Mouse (Mus musculus) liver, embryonic 12.5 days (tissue): Measurements from ENCODE around the gene Fam160a1. TPM values are rescaled to one million over a fixed set of nuclear protein-coding genes. Genes with fewer than 3 reads are reported as not detected.

Experiments
- ATAC-seq: fragments of 200-750 bp; cut with Nextera tagmentation; 2 replicates; pipeline ENCODE4 v1.8.0; 2017; ENCODE audit warnings: moderate number of reproducible peaks, mild to moderate bottlenecking, moderate library complexity
- H3K27ac ChIP-seq: fragments of 300-500 bp; sonication (generic); 2 replicates; pipeline ENCODE4 v1.5.1; 2016; ENCODE audit warnings: mild to moderate bottlenecking
- H3K27me3 ChIP-seq: fragments of 300-500 bp; sonication (generic); replicated peaks from 2 replicates; pipeline ENCODE4 v1.6.1; 2016; ENCODE audit warnings: mild to moderate bottlenecking, moderate library complexity
- H3K36me3 ChIP-seq: fragments of 300-500 bp; sonication (generic); 2 replicates; pipeline ENCODE4 v1.6.1; 2016; ENCODE audit warnings: mild to moderate bottlenecking, moderate library complexity
- H3K4me1 ChIP-seq: fragments of 300-500 bp; sonication (generic); 2 replicates; pipeline ENCODE4 v1.6.1; 2016
- H3K4me2 ChIP-seq: fragments of 300-500 bp; sonication (generic); 2 replicates; pipeline ENCODE4 v1.6.1; 2016; ENCODE audit warnings: mild to moderate bottlenecking, moderate library complexity
- H3K4me3 ChIP-seq: fragments of 300-500 bp; sonication (generic); 2 replicates; pipeline ENCODE4 v1.5.1; 2016; ENCODE audit warnings: mild to moderate bottlenecking, moderate library complexity
- H3K9ac ChIP-seq: fragments of 300-500 bp; sonication (generic); 2 replicates; pipeline ENCODE4 v1.6.1; 2016; ENCODE audit warnings: mild to moderate bottlenecking, moderate library complexity
- H3K9me3 ChIP-seq: fragments of 300-500 bp; sonication (generic); replicated peaks from 2 replicates; pipeline ENCODE4 v1.6.1; 2016; ENCODE audit warnings: mild to moderate bottlenecking, moderate library complexity
- WGBS: fragments of 180-500 bp; shearing (Covaris S2); methylation state at CpG from one replicate; pipeline ENCODE4 v1.1.7; 2016; ENCODE audit not compliant: insufficient replicate concordance; 5-methylcytosine and 5-hydroxymethylcytosine counted together
- polyA plus RNA-seq: library from polyadenylated mRNA; unstranded; fragments of >200 nt; fragmentation: Nextera tagmentation; extraction: Ambion mirVana; gene quantifications from 2 replicates; pipeline ENCODE4 v1.2.1, GENCODE M21; 2016

Fam160a1 gene
- polyA plus RNA-seq, 1 experiment from 2014 or later: 0.44 TPM

GRCm38 (mm10) chr3:85776126-85776525 is 41.0 kb downstream of the Fam160a1 start:
- Histone ChIP-seq H3K4me1 (no peaks in the 10 kb centered on the region), H3K4me3 (no peak overlapping the region), H3K27ac (no peak overlapping the region), H3K36me3 (no peaks in the 10 kb centered on the region), H3K4me2 (no peak overlapping the region), H3K9ac (no peak overlapping the region), H3K9me3 (no peaks in the 10 kb centered on the region), H3K27me3 (no peaks in the 10 kb centered on the region; the same call in 1 of the 2 replicates)
- WGBS: 81% methylated on average over 6 of the region's 6 CpGs
- no peak for ATAC-seq

GRCm38 (mm10) chr3:85773886-85774285 is 43.2 kb downstream of the Fam160a1 start:
- 46% methylated on average over 4 of the region's 4 CpGs for WGBS
- no peak overlapping the region for H3K9ac ChIP-seq
- no peak overlapping the region for H3K27ac ChIP-seq
- ATAC-seq: no peak
- no peaks in the 10 kb centered on the region for H3K36me3 ChIP-seq
- no peaks in the 10 kb centered on the region for H3K9me3 ChIP-seq
- H3K4me3 ChIP-seq: no peak overlapping the region
- H3K27me3 ChIP-seq: no peaks in the 10 kb centered on the region; the same call in 1 of the 2 replicates
- H3K4me2 ChIP-seq: no peak overlapping the region
- no peaks in the 10 kb centered on the region for H3K4me1 ChIP-seq

GRCm38 (mm10) chr3:85773425-85773824 is 43.7 kb downstream of the Fam160a1 start:
- no peaks in the 10 kb centered on the region; the same call in 1 of the 2 replicates for H3K27me3 ChIP-seq
- 35% methylated on average over 3 of the region's 3 CpGs for WGBS

GRCm38 (mm10) chr3:85764937-85765337 is 52.2 kb downstream of the Fam160a1 start:
- 68% methylated on average over 7 of the region's 7 CpGs for WGBS
- Histone ChIP-seq H3K4me1 (no peaks in the 10 kb centered on the region), H3K9ac (no peak overlapping the region), H3K4me2 (no peak overlapping the region), H3K27me3 (0 out of 2 replicates have a peak, but pooled peaks cover 4% of the 10 kb centered on the region), H3K27ac (no peak overlapping the region), H3K36me3 (no peaks in the 10 kb centered on the region), H3K9me3 (no peaks in the 10 kb centered on the region), H3K4me3 (no peak overlapping the region)
- ATAC-seq: no peak

More at GRCm38 (mm10) chr3:85773425-85773824, 43.7 kb downstream of the Fam160a1 start:
- Histone ChIP-seq H3K9ac (no peak overlapping the region), H3K4me1 (no peaks in the 10 kb centered on the region), H3K4me3 (no peak overlapping the region), H3K4me2 (no peak overlapping the region), H3K36me3 (no peaks in the 10 kb centered on the region), H3K9me3 (no peaks in the 10 kb centered on the region), H3K27ac (no peak overlapping the region)
- no peak for ATAC-seq

- WGBS: 70% methylated on average over 18 of the region's 18 CpGs
- no peaks in the 10 kb centered on the region for H3K36me3 ChIP-seq
- no peak overlapping the region for H3K27ac ChIP-seq
- no peak overlapping the region for H3K9ac ChIP-seq
- H3K4me2 ChIP-seq: no peak overlapping the region
- H3K4me1 ChIP-seq: no peaks in the 10 kb centered on the region
- no peak for ATAC-seq
- H3K27me3 ChIP-seq: 0 out of 2 replicates have a peak, but pooled peaks cover 4% of the 10 kb centered on the region
- H3K4me3 ChIP-seq: no peak overlapping the region
- no peaks in the 10 kb centered on the region for H3K9me3 ChIP-seq
These were observed 52.9 kb downstream of the Fam160a1 start for GRCm38 (mm10) chr3:85764008-85764834.

GRCm38 (mm10) chr3:85757944-85758343 is 59.1 kb downstream of the Fam160a1 start:
- no peak overlapping the region for H3K9ac ChIP-seq
- no peak overlapping the region for H3K4me3 ChIP-seq
- ATAC-seq: no peak
- H3K4me1 ChIP-seq: no peaks in the 10 kb centered on the region
- no peaks in the 10 kb centered on the region; the same call in 1 of the 2 replicates for H3K27me3 ChIP-seq
- WGBS: 41% methylated on average over 2 of the region's 2 CpGs
- no peaks in the 10 kb centered on the region for H3K9me3 ChIP-seq
- no peak overlapping the region for H3K27ac ChIP-seq
- no peak overlapping the region for H3K4me2 ChIP-seq
- H3K36me3 ChIP-seq: no peaks in the 10 kb centered on the region

GRCm38 (mm10) chr3:85757435-85757834 is 59.7 kb downstream of the Fam160a1 start:
- Histone ChIP-seq H3K9me3 (no peaks in the 10 kb centered on the region), H3K4me2 (no peak overlapping the region), H3K9ac (no peak overlapping the region), H3K4me1 (no peaks in the 10 kb centered on the region), H3K4me3 (no peak overlapping the region), H3K27ac (no peak overlapping the region), H3K36me3 (no peaks in the 10 kb centered on the region), H3K27me3 (no peaks in the 10 kb centered on the region; the same call in 1 of the 2 replicates)
- WGBS: 76% methylated on average over 4 of the region's 4 CpGs
- no peak for ATAC-seq

GRCm38 (mm10) chr3:85749348-85749747 is 67.7 kb downstream of the Fam160a1 start:
- H3K9me3 ChIP-seq: no peaks in the 10 kb centered on the region
- no peak overlapping the region for H3K4me3 ChIP-seq
- no peak overlapping the region for H3K27ac ChIP-seq
- H3K9ac ChIP-seq: no peak overlapping the region
- peaks cover 7% of the 10 kb centered on the region; the same call in 1 of the 2 replicates for H3K27me3 ChIP-seq
- WGBS: 29% methylated on average over 4 of the region's 4 CpGs
- H3K36me3 ChIP-seq: no peaks in the 10 kb centered on the region
- H3K4me1 ChIP-seq: no peaks in the 10 kb centered on the region; the same call in 1 of the 2 replicates
- ATAC-seq: no peak
- H3K4me2 ChIP-seq: no peak overlapping the region

GRCm38 (mm10) chr3:85748863-85749262 is 68.2 kb downstream of the Fam160a1 start:
- ATAC-seq: no peak
- 28% methylated on average over 4 of the region's 4 CpGs for WGBS

GRCm38 (mm10) chr3:85746116-85746515 is 71.0 kb downstream of the Fam160a1 start:
- Histone ChIP-seq H3K4me3 (no peak overlapping the region), H3K9me3 (no peaks in the 10 kb centered on the region), H3K36me3 (no peaks in the 10 kb centered on the region), H3K4me1 (peaks cover 6% of the 10 kb centered on the region; the same call in 1 of the 2 replicates), H3K9ac (no peak overlapping the region), H3K27ac (no peak overlapping the region), H3K27me3 (peaks cover 7% of the 10 kb centered on the region; the same call in 1 of the 2 replicates), H3K4me2 (no peak overlapping the region)
- 57% methylated on average over 4 of the region's 4 CpGs for WGBS
- no peak for ATAC-seq

More at GRCm38 (mm10) chr3:85748863-85749262, 68.2 kb downstream of the Fam160a1 start:
- Histone ChIP-seq H3K36me3 (no peaks in the 10 kb centered on the region), H3K27me3 (peaks cover 7% of the 10 kb centered on the region; the same call in 1 of the 2 replicates), H3K9me3 (no peaks in the 10 kb centered on the region), H3K4me3 (no peak overlapping the region), H3K9ac (no peak overlapping the region), H3K4me1 (no peaks in the 10 kb centered on the region; the same call in 1 of the 2 replicates), H3K27ac (no peak overlapping the region), H3K4me2 (no peak overlapping the region)

- Histone ChIP-seq H3K4me3 (no peak overlapping the region), H3K36me3 (no peaks in the 10 kb centered on the region), H3K4me2 (no peak overlapping the region), H3K4me1 (peaks cover 6% of the 10 kb centered on the region; the same call in 1 of the 2 replicates), H3K27me3 (peaks cover 4% of the 10 kb centered on the region; the same call in 1 of the 2 replicates), H3K9me3 (no peaks in the 10 kb centered on the region), H3K27ac (no peak overlapping the region), H3K9ac (no peak overlapping the region)
- WGBS: 52% methylated on average over 3 of the region's 3 CpGs
- peak; percentile 88 for ATAC-seq
These were observed 75.3 kb downstream of the Fam160a1 start for GRCm38 (mm10) chr3:85741767-85742166.

GRCm38 (mm10) chr3:85738591-85738990 is 78.5 kb downstream of the Fam160a1 start:
- ATAC-seq: no peak
- 56% methylated on average over 3 of the region's 3 CpGs for WGBS
- H3K36me3 ChIP-seq: no peaks in the 10 kb centered on the region
- H3K27ac ChIP-seq: no peak overlapping the region
- H3K9ac ChIP-seq: no peak overlapping the region
- H3K4me3 ChIP-seq: no peak overlapping the region
- no peak overlapping the region for H3K4me2 ChIP-seq
- no peaks in the 10 kb centered on the region for H3K9me3 ChIP-seq
- H3K4me1 ChIP-seq: peaks cover 6% of the 10 kb centered on the region; the same call in 1 of the 2 replicates
- peaks cover 4% of the 10 kb centered on the region; the same call in 1 of the 2 replicates for H3K27me3 ChIP-seq
